9 mouse cellular contexts compared by ENCODE assay signal in genomic region chr17:24902671-24903474, GRCm38 (mm10). TPM values are rescaled to one million over a fixed set of nuclear protein-coding genes. Genes with fewer than 3 reads are reported as not detected.
A peak's percentile ranks its signal among the peaks of the same experiment; 100 is the strongest.
DNase-seq lines count a peak whose midpoint lies in the region; ATAC-seq and TF ChIP-seq lines count a peak whose summit lies in the region.
"Had no signal": no experiment of that assay in that cellular context is flagged by ENCODE, and none has a peak within 500 bp of the region (broad histone marks: within the 10 kb centered on the region; RNA-seq: fewer than 3 reads in every experiment).

No protein-coding gene starts in this region.

- no peak overlapping the region for H3K27ac ChIP-seq in lung, postnatal 0 days (ENCODE audit: low read length)
- no peak overlapping the region for H3K27ac ChIP-seq in heart, postnatal 0 days (ENCODE audit: low read depth)
- no peak overlapping the region for H3K27ac ChIP-seq in small intestine, adult 2 months (ENCODE audit: insufficient read depth, low read depth, low read length)
- H3K27ac ChIP-seq: neural tube, embryonic 13.5 days had no signal

- no peaks in the 10 kb centered on the region for H3K9me3 ChIP-seq in lung, postnatal 0 days (ENCODE audit: low read length)
- no peaks in the 10 kb centered on the region for H3K9me3 ChIP-seq in heart, postnatal 0 days (replicated peaks; ENCODE audit: control insufficient read depth, low read length)
- H3K9me3 ChIP-seq: neural tube, embryonic 13.5 days had no signal

- no peak overlapping the region for H3K9ac ChIP-seq in lung, postnatal 0 days (replicated peaks; ENCODE audit: low read depth)
- no peak overlapping the region for H3K9ac ChIP-seq in heart, postnatal 0 days (replicated peaks; ENCODE audit: low read depth, low read length)
- H3K9ac ChIP-seq: neural tube, embryonic 13.5 days had no signal

- H3K27me3 ChIP-seq in lung, postnatal 0 days (replicated peaks; ENCODE audit: insufficient read depth, low read length), result no peaks in the 10 kb centered on the region
- no peaks in the 10 kb centered on the region for H3K27me3 ChIP-seq in heart, postnatal 0 days (ENCODE audit: control insufficient read depth, insufficient read depth, low read length)
- H3K27me3 ChIP-seq in small intestine, adult 2 months (ENCODE audit: control insufficient read depth, insufficient read depth, low read length), result no peaks in the 10 kb centered on the region
- H3K27me3 ChIP-seq: neural tube, embryonic 13.5 days had no signal

- no peak overlapping the region for H3K4me2 ChIP-seq in lung, postnatal 0 days (replicated peaks; ENCODE audit: low read depth, low read length)
- no peak overlapping the region for H3K4me2 ChIP-seq in heart, postnatal 0 days (ENCODE audit: low read depth, low read length)
- H3K4me2 ChIP-seq: neural tube, embryonic 13.5 days had no signal

- TF ChIP-seq EP300 in lung, postnatal 0 days (IDR thresholded peaks at IDR 0.05), result no peak
- no peak for TF ChIP-seq EP300 in heart, postnatal 0 days (IDR thresholded peaks at IDR 0.05; ENCODE audit: low read depth)

- 69% methylated on average over 8 of the region's 9 CpGs for WGBS in lung, postnatal 0 days
- WGBS in heart, postnatal 0 days, result 71% methylated on average over 9 of the region's 9 CpGs
- WGBS in small intestine, adult 2 months, result 68% methylated on average over 9 of the region's 9 CpGs

- DNase-seq in adrenal gland, postnatal 25 days, result peak; percentile 47
- no peak for DNase-seq in adrenal gland, postnatal 4 days (ENCODE audit: low spot score in 2 of 2)
- DNase-seq in lung, postnatal 0 days (ENCODE audit: low spot score), result no peak
- no peak for DNase-seq in lung, adult 18-20 months
- DNase-seq in heart, postnatal 0 days (ENCODE audit: low spot score), result no peak
- no peak for DNase-seq in gastrocnemius, adult 8-10 months (ENCODE audit: low spot score in 2 of 2)
- DNase-seq in right cerebral cortex, postnatal 4 days, result no peak

- no peak for ATAC-seq in lung, postnatal 0 days
- ATAC-seq in heart, postnatal 0 days (ENCODE audit: insufficient read depth, low read depth), result no peak

- TF ChIP-seq CTCF in lung, postnatal 0 days (IDR thresholded peaks at IDR 0.05), result peak; percentile 53
- peak; percentile 38; the same call in 1 of the 2 replicates for TF ChIP-seq CTCF in heart, postnatal 0 days (IDR thresholded peaks at IDR 0.05; ENCODE audit: low read depth)
- TF ChIP-seq CTCF in small intestine, adult 2 months (IDR thresholded peaks at IDR 0.05; ENCODE audit: extremely low read depth, insufficient read length, insufficient replicate concordance, low read depth, low read length), result peak; percentile 12; the same call in 1 of the 2 replicates

- TF ChIP-seq POLR2A in small intestine, adult 2 months (IDR thresholded peaks at IDR 0.05; ENCODE audit: low read depth, low read length), result no peak

- peaks cover 77% of the 10 kb centered on the region for H3K36me3 ChIP-seq in lung, postnatal 0 days (ENCODE audit: insufficient read depth, low read length)
- H3K36me3 ChIP-seq in heart, postnatal 0 days (replicated peaks; ENCODE audit: control insufficient read depth, insufficient read depth, low read length), result peaks cover 100% of the 10 kb centered on the region
- peaks cover 74% of the 10 kb centered on the region for H3K36me3 ChIP-seq in small intestine, adult 2 months (ENCODE audit: control insufficient read depth, insufficient read depth, low read length)

- no peak overlapping the region for H3K4me3 ChIP-seq in lung, postnatal 0 days (ENCODE audit: low read depth, low read length)
- no peak overlapping the region for H3K4me3 ChIP-seq in heart, postnatal 0 days (ENCODE audit: low read depth, low read length)
- H3K4me3 ChIP-seq in small intestine, adult 2 months (ENCODE audit: low read depth, low read length), result no peak overlapping the region
- H3K4me3 ChIP-seq: neural tube, embryonic 13.5 days had no signal

- no peaks in the 10 kb centered on the region for H3K4me1 ChIP-seq in lung, postnatal 0 days (ENCODE audit: insufficient read depth, low read depth, low read length)
- no peaks in the 10 kb centered on the region for H3K4me1 ChIP-seq in heart, postnatal 0 days (ENCODE audit: control insufficient read depth, insufficient read depth)
- H3K4me1 ChIP-seq in small intestine, adult 2 months (ENCODE audit: control insufficient read depth, insufficient read depth, insufficient read length, low read length), result no peaks in the 10 kb centered on the region

RNA-seq across cellular contexts. Expression of gene Nme3, which starts 6.6 kb away (rescaled TPM):
- total RNA-seq in adrenal gland, postnatal 25 days (2021), result 85.2 and 112 TPM in 2 replicates
- total RNA-seq in adrenal gland, postnatal 4 days (2021), result 10 to 100 TPM; 73.7 to 76.7 TPM
- 44.3 and 44.7 TPM in 2 replicates for polyA plus RNA-seq in lung, postnatal 0 days (2015; fragmentation: Nextera tagmentation; extraction: Ambion mirVana)
- 58.4 and 60.4 TPM in 2 replicates for total RNA-seq in heart, postnatal 0 days (2014; rRNA removed; ENCODE audit: low replicate concordance)
- polyA plus RNA-seq in heart, postnatal 0 days (2015; fragmentation: Nextera tagmentation; extraction: Ambion mirVana), result 40.8 and 41.1 TPM in 2 replicates
- 29.4 and 52.4 TPM in 2 replicates for polyA plus RNA-seq in small intestine, adult 2 months (2012; rRNA removed)
- total RNA-seq in gastrocnemius, adult 8-10 months (2022), result 10 to 100 TPM; 11.4 to 12.6 (median 12.0) TPM

RNA-seq across cellular contexts. Expression of gene Mrps34, which starts 8.0 kb away (rescaled TPM):
- total RNA-seq in adrenal gland, postnatal 25 days (2021), result 147 and 189 TPM in 2 replicates
- total RNA-seq in adrenal gland, postnatal 4 days (2021), result 100 to 1,000 TPM; 135 to 137 TPM
- 81.6 and 90.7 TPM in 2 replicates for polyA plus RNA-seq in lung, postnatal 0 days (2015; fragmentation: Nextera tagmentation; extraction: Ambion mirVana)
- 64.0 and 76.7 TPM in 2 replicates for total RNA-seq in heart, postnatal 0 days (2014; rRNA removed; ENCODE audit: low replicate concordance)
- 135 and 147 TPM in 2 replicates for polyA plus RNA-seq in heart, postnatal 0 days (2015; fragmentation: Nextera tagmentation; extraction: Ambion mirVana)
- 244 and 319 TPM in 2 replicates for polyA plus RNA-seq in small intestine, adult 2 months (2012; rRNA removed)
- 10 to 100 TPM; 70.5 to 82.3 (median 75.4) TPM for total RNA-seq in gastrocnemius, adult 8-10 months (2022)

RNA-seq across cellular contexts. Expression of gene Eme2, which starts 8.0 kb away (rescaled TPM):
- total RNA-seq in adrenal gland, postnatal 25 days (2021), result 54.0 and 69.2 TPM in 2 replicates
- total RNA-seq in adrenal gland, postnatal 4 days (2021), result 10 to 100 TPM; 63.5 to 66.9 TPM
- 17.3 and 17.5 TPM in 2 replicates for polyA plus RNA-seq in lung, postnatal 0 days (2015; fragmentation: Nextera tagmentation; extraction: Ambion mirVana)
- total RNA-seq in heart, postnatal 0 days (2014; rRNA removed; ENCODE audit: low replicate concordance), result 23.6 and 28.2 TPM in 2 replicates
- polyA plus RNA-seq in heart, postnatal 0 days (2015; fragmentation: Nextera tagmentation; extraction: Ambion mirVana), result 14.8 and 15.5 TPM in 2 replicates
- 20.3 and 21.0 TPM in 2 replicates for polyA plus RNA-seq in small intestine, adult 2 months (2012; rRNA removed)
- total RNA-seq in gastrocnemius, adult 8-10 months (2022), result 1 to 10 TPM; 6.6 to 8.7 (median 7.9) TPM

RNA-seq across cellular contexts. Expression of gene Spsb3, which starts 16.4 kb away (rescaled TPM):
- 29.2 and 30.9 TPM in 2 replicates for total RNA-seq in adrenal gland, postnatal 25 days (2021)
- total RNA-seq in adrenal gland, postnatal 4 days (2021), result 10 to 100 TPM; 35.5 to 37.8 TPM
- 40.2 and 45.4 TPM in 2 replicates for polyA plus RNA-seq in lung, postnatal 0 days (2015; fragmentation: Nextera tagmentation; extraction: Ambion mirVana)
- total RNA-seq in heart, postnatal 0 days (2014; rRNA removed; ENCODE audit: low replicate concordance), result 53.2 and 74.6 TPM in 2 replicates
- polyA plus RNA-seq in heart, postnatal 0 days (2015; fragmentation: Nextera tagmentation; extraction: Ambion mirVana), result 35.8 and 40.2 TPM in 2 replicates
- 51.5 and 88.1 TPM in 2 replicates for polyA plus RNA-seq in small intestine, adult 2 months (2012; rRNA removed)
- total RNA-seq in gastrocnemius, adult 8-10 months (2022), result 10 to 100 TPM; 31.0 to 38.6 (median 35.4) TPM

RNA-seq across cellular contexts. Expression of gene Nubp2, which starts 16.7 kb away (rescaled TPM):
- total RNA-seq in adrenal gland, postnatal 25 days (2021), result 55.1 and 55.9 TPM in 2 replicates
- 10 to 100 TPM; 51.9 to 55.3 TPM for total RNA-seq in adrenal gland, postnatal 4 days (2021)
- 41.3 and 51.3 TPM in 2 replicates for polyA plus RNA-seq in lung, postnatal 0 days (2015; fragmentation: Nextera tagmentation; extraction: Ambion mirVana)
- total RNA-seq in heart, postnatal 0 days (2014; rRNA removed; ENCODE audit: low replicate concordance), result 36.6 and 44.9 TPM in 2 replicates
- polyA plus RNA-seq in heart, postnatal 0 days (2015; fragmentation: Nextera tagmentation; extraction: Ambion mirVana), result 29.8 and 31.3 TPM in 2 replicates
- 33.0 and 39.9 TPM in 2 replicates for polyA plus RNA-seq in small intestine, adult 2 months (2012; rRNA removed)
- total RNA-seq in gastrocnemius, adult 8-10 months (2022), result 10 to 100 TPM; 10.5 to 13.7 (median 11.9) TPM
